Mouse (Mus musculus) liver, adult 2 months (tissue): Measurements from ENCODE around the gene Commd1. TPM values are rescaled to one million over a fixed set of nuclear protein-coding genes. Genes with fewer than 3 reads are reported as not detected.
A peak's percentile ranks its signal among the peaks of the same experiment; 100 is the strongest.

ENCODE experiments used
- DNase-seq: peaks from one replicate; pipeline ENCODE4 v3.0.0-alpha.2; 2011; ENCODE audit warnings: low read depth, low spot score; ENCODE audit errors: extremely low read depth
- H3K27ac ChIP-seq: fragments of 200-500 bp; replicated peaks from 2 replicates; pipeline ENCODE4 v1.5.1; 2012; ENCODE audit warnings: low read depth, mild to moderate bottlenecking, control low read depth, inconsistent platforms, low read length; ENCODE audit not compliant: insufficient read depth
- H3K27me3 ChIP-seq: fragments of 200-500 bp; 2 replicates; pipeline ENCODE4 v1.6.1; 2012; ENCODE audit warnings: mild to moderate bottlenecking, moderate library complexity, low read length, inconsistent platforms; ENCODE audit not compliant: control insufficient read depth, insufficient read depth
- H3K36me3 ChIP-seq: fragments of 200-500 bp; 2 replicates; pipeline ENCODE4 v1.6.1; 2012; ENCODE audit warnings: low read length, inconsistent platforms; ENCODE audit not compliant: control insufficient read depth, insufficient read depth
- H3K4me1 ChIP-seq: fragments of 200-500 bp; 2 replicates; pipeline ENCODE4 v1.6.1; 2011; ENCODE audit warnings: low read length; ENCODE audit not compliant: control insufficient read depth, insufficient read depth
- H3K4me3 ChIP-seq: fragments of 200-500 bp; 2 replicates; pipeline ENCODE4 v1.5.1; 2011; ENCODE audit warnings: low read depth, mild to moderate bottlenecking, control low read depth, low read length, moderate library complexity; ENCODE audit not compliant: insufficient read depth
- H3K79me2 ChIP-seq: fragments of 200-500 bp; 2 replicates; pipeline ENCODE4 v1.6.1; 2012; ENCODE audit warnings: inconsistent platforms, mild to moderate bottlenecking, low read length, moderate library complexity; ENCODE audit not compliant: control insufficient read depth, insufficient read depth
- H3K9ac ChIP-seq: fragments of 200-500 bp; 2 replicates; pipeline ENCODE4 v1.6.1; 2012; ENCODE audit warnings: low read depth, mild to moderate bottlenecking, control low read depth, inconsistent platforms, low read length
- CTCF ChIP-seq: fragments of 200-500 bp; IDR thresholded peaks from 2 replicates; pipeline ENCODE4 v1.5.1; 2011; ENCODE audit warnings: low read depth, low read length, control low read depth
- POLR2A ChIP-seq: fragments of 200-500 bp; IDR thresholded peaks from 2 replicates; pipeline ENCODE4 v1.6.1; 2011; ENCODE audit warnings: low read length, control low read depth; ENCODE audit not compliant: insufficient read depth; ENCODE audit errors: extremely low read depth
- WGBS: fragments of 180-500 bp; shearing (Covaris S2); methylation state at CpG from one replicate; pipeline ENCODE4 v1.1.7; 2018; 5-methylcytosine and 5-hydroxymethylcytosine counted together
- polyA plus RNA-seq: library from polyadenylated mRNA; depleted of rRNA; stranded (reverse); fragments of >200 nt; gene quantifications from 2 replicates; pipeline ENCODE4 v1.2.3, GENCODE M21; 2012
- total RNA-seq: library from RNA; depleted of rRNA; stranded (reverse); fragments of >200 nt; gene quantifications from 2 replicates; pipeline ENCODE4 v1.2.3, GENCODE M21; 2014

The Commd1 gene
- total and polyA plus RNA-seq, 2 experiments, result 15.9 to 53.5 TPM

- TF ChIP-seq POLR2A, result no peak
- no peak for TF ChIP-seq CTCF
- under 1% methylated on average over 40 of the region's 41 CpGs for WGBS
- Histone ChIP-seq H3K27ac (peak overlapping the region; percentile 99), H3K4me3 (peak overlapping the region; percentile 96), H3K9ac (peak overlapping the region; percentile 99), H3K79me2 (peaks cover 25% of the 10 kb centered on the region), H3K27me3 (no peaks in the 10 kb centered on the region), H3K4me1 (peaks cover 8% of the 10 kb centered on the region), H3K36me3 (no peaks in the 10 kb centered on the region)
- no peak for DNase-seq
Measured at GRCm38 (mm10) chr11:22859301-22859632, 122.9 kb downstream of the Commd1 start.

GRCm38 (mm10) chr11:22858441-22859300 is 123.5 kb downstream of the Commd1 start:
- DNase-seq, result peak; percentile 75
- Histone ChIP-seq H3K27ac (peak overlapping the region; percentile 99), H3K79me2 (peaks cover 31% of the 10 kb centered on the region), H3K4me3 (peak overlapping the region; percentile 96), H3K4me1 (peaks cover 12% of the 10 kb centered on the region), H3K9ac (peak overlapping the region; percentile 99), H3K36me3 (no peaks in the 10 kb centered on the region), H3K27me3 (no peaks in the 10 kb centered on the region)
- 2% methylated on average over 50 of the region's 50 CpGs for WGBS
- 0 out of 2 replicates have a peak, but pooled peaks have one; percentile 8 for TF ChIP-seq POLR2A
- no peak for TF ChIP-seq CTCF

DNA sequence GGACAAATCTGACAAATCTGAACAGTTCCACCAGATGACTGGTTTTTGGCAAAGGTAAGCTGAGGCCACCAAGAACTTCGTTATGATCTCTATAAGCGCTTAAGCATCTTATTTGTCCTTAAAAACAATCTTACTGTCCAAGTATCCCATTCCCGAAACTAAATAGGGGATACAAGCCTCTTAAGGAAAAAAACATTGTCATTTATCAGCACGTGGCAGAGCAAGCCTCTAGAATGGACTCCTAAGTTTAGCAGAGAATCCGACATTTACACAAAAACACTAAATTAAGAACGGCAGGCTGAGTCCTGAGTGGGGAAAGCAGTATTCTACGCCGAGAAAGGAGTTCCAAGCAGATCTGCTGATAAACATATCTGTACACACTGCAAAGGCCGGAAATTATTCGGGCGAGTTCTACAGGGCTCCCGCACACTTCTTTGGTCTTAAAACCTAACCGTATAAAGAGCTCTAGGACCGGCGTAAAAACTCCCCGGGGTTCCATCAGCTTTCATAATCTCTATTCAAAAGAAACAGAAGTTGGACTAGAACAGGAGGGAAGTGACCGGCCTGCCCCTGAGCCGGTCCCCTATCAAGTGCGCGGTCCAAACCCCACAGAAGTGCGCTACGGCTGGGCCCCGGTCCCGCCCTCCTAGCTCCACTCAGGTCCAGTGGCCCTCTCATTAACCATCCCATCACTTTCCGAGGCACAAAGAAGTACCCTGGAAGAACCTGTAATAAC is 124.3 kb downstream of the Commd1 start:
- Histone ChIP-seq H3K79me2 (peaks cover 39% of the 10 kb centered on the region), H3K27ac (peak overlapping the region; percentile 99), H3K4me1 (peaks cover 15% of the 10 kb centered on the region), H3K4me3 (peak overlapping the region; percentile 96), H3K9ac (peak overlapping the region; percentile 99), H3K36me3 (no peaks in the 10 kb centered on the region), H3K27me3 (no peaks in the 10 kb centered on the region)
- WGBS, result 9% methylated on average over 25 of the region's 25 CpGs
- peak; percentile 53 for DNase-seq
- TF ChIP-seq POLR2A (no peak), CTCF (no peak)

GRCm38 (mm10) chr11:22857106-22857704 is 125.0 kb downstream of the Commd1 start:
- TF ChIP-seq POLR2A (no peak), CTCF (no peak)
- peak; percentile 52 for DNase-seq
- peaks cover 45% of the 10 kb centered on the region for H3K79me2 ChIP-seq
- 25% methylated on average over 5 of the region's 5 CpGs for WGBS
- H3K36me3 ChIP-seq, result no peaks in the 10 kb centered on the region
- H3K27ac ChIP-seq, result peak overlapping the region; percentile 99; the same call in 1 of the 2 replicates
- no peaks in the 10 kb centered on the region for H3K27me3 ChIP-seq
- no peak overlapping the region for H3K4me3 ChIP-seq
- no peak overlapping the region for H3K9ac ChIP-seq
- peaks cover 15% of the 10 kb centered on the region for H3K4me1 ChIP-seq

GRCm38 (mm10) chr11:22856371-22856965 is 125.7 kb downstream of the Commd1 start:
- Histone ChIP-seq H3K79me2 (peaks cover 47% of the 10 kb centered on the region), H3K9ac (no peak overlapping the region), H3K27me3 (no peaks in the 10 kb centered on the region), H3K4me1 (peaks cover 17% of the 10 kb centered on the region), H3K36me3 (no peaks in the 10 kb centered on the region), H3K4me3 (no peak overlapping the region), H3K27ac (peak overlapping the region; percentile 17; the same call in 1 of the 2 replicates)
- TF ChIP-seq CTCF (no peak), POLR2A (no peak)
- DNase-seq, result peak; percentile 62
- WGBS, result 30% methylated on average over 3 of the region's 3 CpGs
